Mouse (Mus musculus) mouse trophoblast stem cell (cell line): ENCODE measurements around the gene Inpp4b.

ENCODE experiments used
- in situ Hi-C, 2 experiments: fragments of 300-500 bp; cut with MseI, MboI; formaldehyde crosslinking; loops; 2 replicates in 1 of 2; 3 replicates in 1 of 2; pipeline ENCODE4 v1.15.1; 2025

Gene Inpp4b

DNA sequence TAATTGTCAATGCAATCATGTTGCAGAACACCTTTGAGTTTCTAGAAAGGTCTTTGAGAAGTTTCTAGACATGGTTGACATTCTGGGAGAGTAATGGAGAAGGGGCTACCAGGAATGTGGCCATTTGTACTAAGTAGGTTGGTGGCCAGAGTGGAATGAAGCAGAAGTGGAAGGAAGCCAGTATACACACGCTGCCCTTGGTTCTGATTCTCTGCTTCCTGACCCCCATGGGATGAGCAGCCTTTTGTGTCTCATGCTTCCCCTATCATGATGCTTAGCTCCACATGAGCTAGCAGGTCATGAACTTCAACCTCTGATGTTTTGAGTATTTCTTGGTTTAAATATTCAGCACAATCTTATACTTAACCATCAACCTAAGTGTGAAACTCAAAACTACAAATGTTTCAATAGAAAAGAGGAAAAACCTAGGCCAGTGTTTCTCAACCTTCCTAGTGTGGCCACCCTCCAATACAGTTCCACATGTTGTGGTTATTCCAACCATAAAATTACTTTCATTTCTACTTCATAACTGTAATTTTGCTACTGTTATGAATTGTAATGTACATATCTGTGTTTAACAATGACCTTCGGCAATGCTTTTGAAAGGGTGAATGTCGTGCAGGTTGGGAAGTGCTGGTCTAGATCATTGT, 233.0 kb downstream of the Inpp4b start:
- in situ Hi-C loops: no loop called here

DNA sequence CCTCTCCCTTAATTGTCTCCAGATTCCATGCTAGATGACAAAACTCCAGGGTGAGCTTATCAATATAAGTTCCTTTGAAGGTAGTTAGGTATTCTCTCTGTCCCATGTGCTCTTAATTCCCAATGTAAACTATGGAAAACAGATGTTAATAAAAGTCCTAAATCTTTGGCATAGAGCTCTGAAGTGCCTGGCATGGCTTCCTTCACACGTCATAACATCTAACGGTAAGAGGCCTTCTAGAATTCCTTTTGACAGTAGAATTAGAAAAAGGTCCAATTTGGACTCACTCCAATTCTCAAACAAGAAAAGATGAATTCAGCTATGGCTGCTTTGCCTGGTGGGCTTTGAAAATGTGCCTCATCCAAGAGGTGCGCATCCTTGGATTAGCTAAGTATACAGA, 236.6 kb downstream of the Inpp4b start:
- in situ Hi-C loops: no loop called here

DNA sequence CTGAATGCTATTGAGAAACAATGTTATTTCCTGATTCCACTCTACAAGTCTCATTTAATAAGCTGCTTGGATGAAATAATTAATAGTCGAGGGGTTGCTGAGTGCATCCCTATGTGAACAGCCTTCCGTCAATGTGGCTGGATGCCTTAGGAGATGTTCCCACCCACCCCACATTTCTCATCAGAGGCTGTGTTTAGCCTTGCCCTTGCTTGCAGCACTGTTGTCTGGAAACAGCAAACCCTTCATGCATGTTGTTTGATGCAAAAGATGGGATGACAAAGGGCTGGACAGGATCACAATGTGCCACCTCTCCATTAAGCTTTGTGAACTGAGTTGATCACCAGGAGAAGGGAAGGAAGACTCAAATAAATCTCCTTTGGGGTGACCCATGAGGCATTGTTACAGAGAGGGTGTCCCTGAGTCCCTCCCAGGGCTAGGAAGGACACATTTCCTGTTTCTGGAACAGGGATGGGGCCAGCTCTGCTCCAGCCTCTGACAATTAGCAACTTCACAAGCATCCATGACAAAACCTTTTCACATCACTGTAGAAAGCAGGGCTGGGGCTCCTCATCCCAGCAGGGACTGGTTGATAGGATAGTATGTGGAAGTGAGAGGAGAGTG, 239.6 kb downstream of the Inpp4b start:
- in situ Hi-C loops: no loop called here

DNA sequence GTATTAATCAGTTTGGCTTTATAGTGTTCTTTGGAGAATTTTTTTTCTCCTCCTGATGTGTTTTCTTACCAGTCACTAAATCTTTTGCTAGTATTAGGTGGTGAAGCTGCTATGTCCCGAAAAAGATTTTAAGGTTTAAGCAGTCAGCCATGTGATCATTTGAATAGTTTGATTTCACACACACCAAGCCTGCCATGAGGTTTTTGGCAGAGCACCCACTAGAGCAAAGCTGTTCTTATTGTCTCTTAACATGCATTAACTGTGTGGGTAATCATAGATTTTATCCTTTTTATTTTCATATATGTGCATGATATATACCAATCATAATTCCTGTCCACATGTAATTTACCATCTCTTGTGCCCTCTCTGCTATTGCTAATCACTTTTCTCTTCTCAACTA, 240.6 kb downstream of the Inpp4b start:
- in situ Hi-C loops: no loop called here

DNA sequence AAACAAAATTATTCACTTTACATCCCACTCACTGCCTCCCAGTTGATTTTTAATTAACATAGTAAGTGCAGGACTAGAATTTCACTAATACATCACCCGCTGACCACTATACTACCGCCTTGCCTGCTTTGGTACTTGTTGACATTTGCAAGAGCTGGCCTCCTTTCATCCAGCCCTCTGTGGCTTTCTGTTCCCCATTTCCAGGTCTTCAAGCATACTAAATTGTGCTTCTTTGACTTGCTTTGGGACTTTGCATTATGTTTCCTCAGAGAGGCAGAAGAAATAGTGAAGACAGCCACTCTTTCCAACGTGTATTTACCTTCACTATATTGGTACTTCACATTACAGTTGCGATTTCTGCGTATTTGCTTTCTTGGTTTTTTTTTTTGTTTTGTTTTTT, 244.4 kb downstream of the Inpp4b start:
- in situ Hi-C loops: no loop called here

DNA sequence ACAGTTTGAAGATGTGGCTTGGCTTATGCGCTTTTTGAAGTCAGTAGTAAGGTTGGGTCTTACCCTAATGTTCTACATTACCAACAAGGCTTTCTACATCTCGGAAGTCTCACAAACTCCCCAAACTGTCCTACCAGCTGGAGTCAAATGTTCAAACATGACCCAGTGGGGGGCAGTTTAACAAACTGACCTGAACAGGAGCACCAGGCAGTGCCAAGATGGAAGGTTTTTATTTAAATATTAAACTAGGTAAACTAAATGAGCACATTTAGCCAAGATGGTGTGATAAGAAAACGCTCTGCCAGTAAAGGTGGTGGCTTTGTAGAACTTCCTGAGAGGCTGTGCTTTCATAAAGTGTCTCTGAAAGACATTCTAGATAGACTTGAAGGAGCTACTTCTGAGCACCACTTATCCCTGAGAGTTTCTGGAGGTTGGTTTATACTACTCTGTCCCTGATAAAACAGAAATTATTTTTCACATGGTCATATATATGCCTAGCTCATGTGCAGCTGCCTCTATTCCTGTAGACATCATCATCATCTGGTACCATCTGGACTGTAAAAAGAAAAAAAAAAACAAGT, 251.9 kb downstream of the Inpp4b start:
- in situ Hi-C loops: no loop called here

DNA sequence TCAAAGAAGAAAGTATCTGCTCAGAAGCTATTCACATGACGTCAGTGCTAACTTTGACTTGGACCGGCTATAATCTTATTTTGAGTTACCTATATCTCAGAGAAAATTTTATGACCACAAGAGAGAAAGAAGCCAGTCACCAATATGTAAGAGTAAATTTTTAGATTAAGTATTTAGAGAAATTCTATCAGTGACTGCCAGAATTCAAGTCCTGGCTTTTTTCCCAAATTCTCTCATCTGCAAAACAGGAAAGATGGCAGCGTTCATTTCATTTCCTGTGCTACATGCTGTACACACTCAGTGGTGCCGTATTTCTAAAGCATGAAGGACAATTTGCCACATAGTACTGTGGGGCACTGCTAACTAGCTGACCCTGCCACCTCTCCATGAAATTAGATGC, 256.9 kb downstream of the Inpp4b start:
- in situ Hi-C loops: no loop called here

DNA sequence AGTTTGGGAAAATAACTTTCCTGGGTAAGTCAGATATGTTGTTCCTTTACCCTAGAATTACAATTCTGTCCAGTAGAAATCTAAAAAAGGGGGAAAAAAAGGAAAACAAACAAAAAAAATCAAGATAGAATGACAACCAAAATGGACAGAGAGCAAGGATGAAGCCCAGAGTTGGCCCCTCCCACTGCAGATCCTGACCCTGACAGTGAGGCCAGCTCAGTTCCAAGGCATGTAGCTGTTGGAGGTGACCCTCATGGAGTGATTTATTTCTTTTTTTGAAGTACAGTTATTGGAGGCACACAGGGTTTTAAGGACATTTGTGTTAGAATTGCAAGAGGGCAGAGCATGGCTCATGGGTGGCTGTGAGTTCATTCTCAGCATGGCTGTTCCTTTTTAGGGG, 258.8 kb downstream of the Inpp4b start:
- in situ Hi-C loops: no loop called here

DNA sequence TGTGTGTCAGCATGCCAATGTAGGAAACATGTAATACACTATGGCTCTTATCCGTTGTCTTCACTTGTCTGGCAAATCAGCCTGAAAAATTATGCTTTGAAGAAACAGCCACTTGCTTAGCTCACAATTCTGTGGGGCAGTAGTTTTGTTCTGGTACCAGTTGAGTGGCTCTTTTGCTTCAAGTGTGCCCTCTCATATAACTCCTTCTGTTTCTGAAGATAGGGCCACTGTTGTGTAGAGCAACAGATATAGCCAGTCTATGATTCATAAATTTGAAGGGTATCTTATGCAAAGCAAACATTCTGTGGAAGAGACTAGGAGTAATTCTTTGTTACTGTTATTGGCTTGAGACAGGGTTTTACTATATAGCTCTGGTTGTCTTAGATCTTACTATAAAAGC, 265.7 kb downstream of the Inpp4b start:
- in situ Hi-C loops: no loop called here

DNA sequence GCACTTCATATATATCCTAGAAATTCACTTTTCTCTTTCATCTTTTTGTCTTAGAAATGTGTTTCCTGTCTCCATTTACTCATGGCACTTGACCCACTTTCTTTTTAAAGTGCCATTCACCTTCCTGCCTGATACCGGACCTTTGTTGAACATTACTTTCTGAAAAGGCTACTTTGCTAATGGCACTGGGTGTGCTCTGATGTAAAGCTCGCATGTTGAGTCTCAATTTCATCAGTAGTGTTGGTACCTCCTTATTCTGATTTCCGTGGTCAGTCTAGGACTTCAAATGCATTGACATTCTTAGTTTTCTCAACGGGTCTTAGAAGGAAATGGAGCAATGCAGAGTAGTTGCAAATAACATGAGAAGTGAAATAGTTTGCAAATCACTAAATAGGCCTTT, 266.7 kb downstream of the Inpp4b start:
- in situ Hi-C loops: no loop called here

DNA sequence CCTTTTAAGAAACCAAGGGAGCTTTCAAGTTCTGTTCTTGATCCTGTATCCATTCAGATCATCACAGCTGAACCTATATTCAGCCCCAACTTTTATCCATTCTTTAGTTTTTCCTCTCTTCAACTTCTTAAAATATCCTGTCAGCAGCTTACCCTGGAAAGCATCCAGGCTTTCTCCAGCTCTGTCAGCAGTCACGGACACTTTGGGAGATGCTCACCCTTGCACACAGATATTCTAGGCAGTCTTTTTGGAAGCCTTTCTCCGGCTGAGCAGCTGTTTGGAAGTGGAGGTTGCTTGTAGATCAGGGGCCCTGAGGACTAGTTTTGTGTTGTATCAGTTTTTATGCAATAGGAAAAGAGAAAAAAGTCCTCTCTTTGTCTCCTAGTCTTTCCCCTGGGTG, 270.3 kb downstream of the Inpp4b start:
- in situ Hi-C loops: no loop called here

DNA sequence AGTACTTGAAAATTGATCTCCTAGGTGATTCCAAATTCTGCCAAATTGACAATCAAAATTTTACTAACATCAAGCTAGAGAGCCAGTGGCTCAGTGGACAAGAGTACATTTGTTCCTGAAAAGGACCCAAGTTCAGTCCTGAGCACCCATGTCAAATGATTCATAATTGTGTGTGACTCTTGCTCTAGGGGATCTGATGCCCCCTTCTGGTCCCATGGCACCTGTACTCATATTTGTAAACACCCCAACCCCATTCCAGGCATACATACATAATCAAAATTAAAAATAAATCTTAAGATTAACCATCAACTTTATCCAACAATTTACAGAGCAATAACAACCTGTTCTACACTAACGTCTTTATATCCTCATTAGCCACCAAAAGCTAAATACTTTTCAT, 271.8 kb downstream of the Inpp4b start:
- in situ Hi-C loops: no loop called here

DNA sequence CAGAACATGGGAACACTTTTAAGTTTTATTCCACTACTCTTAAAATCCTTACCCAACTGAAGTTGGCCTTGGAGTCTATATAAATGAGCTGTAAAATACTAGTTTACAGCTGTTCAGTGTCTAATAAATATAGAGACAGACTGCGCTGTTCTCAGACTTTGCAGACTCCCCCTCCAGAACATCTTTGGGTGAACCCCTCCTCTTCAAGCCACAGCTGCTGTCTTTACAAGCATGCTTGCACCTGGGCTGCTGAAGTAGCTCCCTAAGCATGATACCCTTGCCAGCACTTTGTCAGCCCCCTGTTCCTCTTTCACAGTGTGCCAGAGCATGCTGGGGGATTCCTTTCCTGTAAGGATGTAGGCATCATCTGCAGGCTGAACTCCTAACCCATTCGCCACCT, 272.2 kb downstream of the Inpp4b start:
- in situ Hi-C loops: no loop called here

DNA sequence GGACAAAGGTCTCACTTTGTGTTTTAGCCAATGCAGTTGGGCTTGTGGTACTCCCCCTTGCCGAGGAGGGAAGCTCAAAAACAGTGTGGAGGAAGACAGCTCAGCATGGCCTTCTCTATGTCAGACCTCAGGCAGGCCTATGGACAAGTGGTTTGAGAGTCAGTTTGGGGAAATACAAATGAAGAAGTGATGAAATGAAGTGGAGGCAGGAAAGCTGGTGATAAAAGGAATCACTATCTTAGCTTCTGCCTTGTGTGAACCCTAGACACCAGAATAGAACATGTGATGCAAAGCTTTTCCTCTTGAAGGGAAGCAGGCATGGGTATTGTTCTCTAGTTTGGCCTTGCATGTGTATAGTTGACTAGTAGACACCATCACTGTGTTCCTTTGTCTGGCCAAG, 273.2 kb downstream of the Inpp4b start:
- in situ Hi-C loops: no loop called here

DNA sequence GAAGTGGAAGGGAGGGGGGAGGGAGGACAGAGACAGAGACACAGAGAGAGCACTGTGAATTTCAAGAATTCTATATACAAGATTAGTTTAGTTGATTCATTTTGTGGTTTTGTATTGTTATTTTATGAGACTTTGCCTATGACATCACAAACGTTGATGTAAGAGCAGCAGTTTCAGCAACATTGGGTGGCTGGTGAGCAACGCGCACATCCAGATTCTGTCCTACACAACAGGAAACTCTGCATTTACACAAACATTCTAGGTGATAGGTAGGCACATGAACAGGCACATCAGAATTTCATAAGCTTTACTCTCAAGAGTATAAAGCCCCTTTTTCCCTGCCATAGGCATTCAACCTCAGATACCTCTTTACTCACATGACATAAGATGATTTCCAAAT, 276.6 kb downstream of the Inpp4b start:
- in situ Hi-C loops: no loop called here

DNA sequence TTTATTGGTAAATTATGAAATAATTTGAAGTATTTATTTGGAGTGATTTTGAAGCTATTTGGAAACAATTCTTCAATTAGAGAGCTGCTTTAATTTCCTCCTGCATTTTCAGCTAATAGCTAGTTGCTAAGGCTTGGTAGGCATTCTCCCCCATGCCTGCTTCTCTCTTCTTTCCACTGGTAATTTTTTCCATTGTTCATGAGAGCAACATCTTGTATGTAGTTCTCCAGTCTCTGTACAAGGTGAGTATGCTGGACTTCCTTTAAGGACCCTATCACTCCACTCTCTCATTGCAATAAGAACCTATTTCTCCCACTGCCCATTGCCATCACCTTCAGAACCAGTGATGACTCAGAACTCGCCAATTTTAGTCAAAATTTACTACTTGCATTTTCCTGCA, 292.7 kb downstream of the Inpp4b start:
- in situ Hi-C loops: no loop called here

DNA sequence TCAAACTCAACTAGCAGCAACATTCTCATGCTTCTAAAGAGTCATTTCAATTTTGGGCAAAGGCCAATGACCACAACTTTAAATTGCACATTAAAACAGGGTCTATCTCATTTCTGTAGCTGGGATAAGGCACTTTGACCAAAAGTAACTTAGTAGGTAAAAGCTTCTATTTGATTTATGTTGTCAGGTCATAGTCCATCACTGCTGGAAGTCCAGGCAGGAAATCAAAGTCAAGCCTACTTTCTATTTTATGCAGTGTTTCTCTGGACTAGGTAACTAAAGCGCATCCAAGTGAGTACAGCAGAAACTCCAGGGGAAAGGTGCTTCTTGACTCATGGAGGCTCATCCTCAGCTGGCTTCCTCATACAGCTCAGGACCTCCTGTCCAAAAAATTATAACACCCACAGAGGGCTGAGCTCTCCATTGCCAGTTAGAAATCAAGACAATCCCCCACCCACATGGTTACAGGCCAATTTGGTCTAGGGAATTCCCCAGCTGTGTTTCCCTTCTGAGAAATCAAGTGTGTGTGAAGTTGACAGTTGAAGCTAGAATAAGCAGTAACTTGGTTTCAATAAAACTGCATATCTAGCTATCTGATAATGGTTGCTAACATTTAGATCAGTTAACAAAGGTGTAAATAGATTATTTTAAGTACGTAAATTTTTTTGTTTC, 293.7 kb downstream of the Inpp4b start:
- in situ Hi-C loops: no loop called here

DNA sequence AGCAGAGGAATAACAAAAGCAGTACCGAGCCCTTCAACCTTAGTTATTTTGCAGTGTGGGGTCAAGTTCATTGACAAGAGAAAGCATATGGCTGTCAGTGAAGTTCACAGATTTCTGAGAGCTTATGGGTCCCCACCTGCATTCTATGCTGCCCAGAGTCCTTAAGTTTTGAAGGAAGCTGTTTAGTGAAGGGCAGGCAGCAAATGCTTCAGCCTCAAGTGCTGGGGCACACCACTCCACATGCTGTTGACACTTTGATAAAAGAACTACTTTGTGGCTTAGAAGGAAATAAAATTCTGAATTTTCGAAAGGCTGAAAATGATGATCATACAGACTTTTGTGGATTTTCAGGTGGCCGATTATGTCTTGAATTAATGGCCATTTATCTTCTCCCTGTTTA, 296.1 kb downstream of the Inpp4b start:
- in situ Hi-C loops: no loop called here

DNA sequence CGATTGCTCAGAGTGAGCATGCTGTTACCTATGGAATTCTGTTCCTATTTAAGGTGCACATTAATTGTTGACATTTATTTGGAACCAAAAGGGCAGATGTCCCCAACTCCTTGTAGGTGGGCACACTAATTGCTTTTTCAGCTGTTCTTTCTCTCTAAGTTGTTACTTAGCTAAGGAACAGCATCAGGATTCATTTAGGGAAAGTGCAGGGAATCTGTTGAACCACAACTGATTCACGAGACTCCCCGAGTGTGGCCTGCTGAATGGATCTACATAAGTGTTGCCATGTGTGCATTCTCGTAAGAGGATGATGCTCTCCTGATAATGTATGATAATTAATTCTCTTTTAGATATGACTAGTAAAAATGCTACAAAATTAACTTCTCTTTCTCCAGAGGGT, 297.5 kb downstream of the Inpp4b start:
- in situ Hi-C loops: no loop called here

DNA sequence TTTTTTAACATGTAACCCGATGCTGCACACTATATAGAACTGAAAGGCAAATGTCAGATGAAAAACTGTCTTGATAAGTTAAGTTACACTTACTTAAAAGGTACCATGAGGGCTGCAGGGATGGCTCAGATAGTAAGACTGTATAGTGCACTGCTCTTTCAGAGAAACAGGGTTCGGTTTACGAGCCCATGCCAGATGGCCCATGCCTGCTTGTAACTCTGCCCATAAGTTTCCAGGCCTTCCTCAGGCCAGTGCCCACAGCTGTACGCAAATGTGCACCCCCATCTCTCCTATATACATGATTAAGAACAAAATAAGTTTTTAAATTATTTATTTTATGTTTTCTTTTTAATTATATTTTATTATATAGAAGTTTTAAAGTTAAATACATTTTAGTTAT, 300.7 kb downstream of the Inpp4b start:
- in situ Hi-C loops: no loop called here

DNA sequence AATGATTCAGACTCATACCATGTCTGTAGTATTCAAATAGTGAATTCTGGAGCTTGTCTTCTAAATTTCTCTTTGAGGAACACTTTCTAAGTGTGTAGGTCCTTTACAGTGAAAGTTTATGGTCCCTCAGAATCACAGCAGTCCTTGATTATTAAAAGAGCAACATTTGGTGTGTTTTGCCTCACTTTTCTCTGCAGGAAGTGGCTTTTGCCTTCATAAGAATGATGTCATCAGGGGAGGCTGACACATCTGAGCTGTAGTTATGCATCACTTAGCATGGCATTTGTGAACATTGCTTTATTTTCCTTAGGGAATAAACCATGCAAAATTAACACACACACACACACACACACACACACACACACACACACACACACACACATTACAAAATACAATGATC, 349.8 kb downstream of the Inpp4b start:
- in situ Hi-C loops: no loop called here

DNA sequence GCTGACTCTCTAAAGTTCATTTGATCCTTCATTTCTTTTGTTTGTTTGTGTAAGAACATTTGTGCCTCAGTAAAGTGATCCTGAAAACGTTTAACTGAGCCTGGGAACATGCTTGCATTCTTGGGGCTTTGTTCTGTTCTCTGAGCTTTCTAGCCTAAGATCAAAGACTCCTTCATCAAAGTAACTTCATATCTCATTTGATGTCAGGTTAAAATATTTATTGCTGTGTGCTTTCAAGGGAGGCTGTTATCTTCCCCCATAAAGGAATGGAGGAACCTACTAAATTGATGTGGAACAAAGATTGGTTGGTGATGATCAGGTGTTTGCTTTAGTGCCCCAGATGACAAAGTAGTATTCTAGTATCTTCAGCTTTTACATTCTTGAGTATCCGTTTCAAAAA, 352.5 kb downstream of the Inpp4b start:
- in situ Hi-C loops: no loop called here

DNA sequence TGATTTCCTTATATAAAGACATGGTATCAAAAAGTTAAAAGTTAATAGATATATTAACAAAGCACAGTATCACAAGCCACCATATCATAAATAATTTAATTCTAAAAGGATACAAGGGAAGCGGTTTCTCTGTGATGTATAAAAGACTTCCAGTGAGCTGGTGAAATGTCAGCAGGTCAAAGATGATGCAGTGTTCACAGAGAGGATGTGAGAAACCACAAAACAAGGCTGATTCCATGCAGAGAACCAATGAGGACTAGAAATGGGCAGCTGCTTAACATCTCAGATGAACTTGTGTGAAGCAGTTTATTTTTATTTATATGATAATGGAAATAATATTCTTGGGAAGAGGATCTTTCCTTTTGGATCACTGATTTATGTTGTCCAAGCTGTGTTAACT, 359.7 kb downstream of the Inpp4b start:
- in situ Hi-C loops: no loop called here
